Mouse (Mus musculus) heart, embryonic 16.5 days (tissue): Measurements from ENCODE around the gene Ubxn2a. TPM values are rescaled to one million over a fixed set of nuclear protein-coding genes. Genes with fewer than 3 reads are reported as not detected.
"Not testable (repeated sequence)": the region's sequence is repeated elsewhere in the genome, so short reads cannot be mapped to it uniquely, and the experiment has no call there.

Experiments used
- ATAC-seq: fragments of 200-750 bp; cut with Nextera tagmentation; replicated peaks from 2 replicates; pipeline ENCODE4 v1.8.0; 2017; ENCODE audit warnings: moderate number of reproducible peaks; ENCODE audit not compliant: insufficient read depth, low FRiP score; ENCODE audit errors: extremely low read depth
- H3K27ac ChIP-seq: fragments of 300-500 bp; sonication (generic); 2 replicates; pipeline ENCODE4 v1.5.1; 2014; ENCODE audit warnings: mild to moderate bottlenecking, low read length, control low read depth, moderate library complexity
- H3K27me3 ChIP-seq: fragments of 300-500 bp; sonication (generic); 2 replicates; pipeline ENCODE4 v1.6.1; 2014; ENCODE audit warnings: low read length, mixed read lengths; ENCODE audit not compliant: control insufficient read depth, insufficient read depth
- H3K36me3 ChIP-seq: fragments of 300-500 bp; sonication (generic); 2 replicates; pipeline ENCODE4 v1.6.1; 2014; ENCODE audit not compliant: control insufficient read depth, insufficient read depth
- H3K4me1 ChIP-seq: fragments of 300-500 bp; sonication (generic); 2 replicates; pipeline ENCODE4 v1.6.1; 2014; ENCODE audit warnings: low read length, mixed read lengths; ENCODE audit not compliant: control insufficient read depth, insufficient read depth
- H3K4me2 ChIP-seq: fragments of 300-500 bp; sonication (generic); 2 replicates; pipeline ENCODE4 v1.6.1; 2014; ENCODE audit warnings: low read depth, mild to moderate bottlenecking, control low read depth, low read length
- H3K4me3 ChIP-seq: fragments of 300-500 bp; sonication (generic); 2 replicates; pipeline ENCODE4 v1.5.1; 2014; ENCODE audit warnings: mild to moderate bottlenecking, control low read depth, low read length
- H3K9ac ChIP-seq: fragments of 300-500 bp; sonication (generic); 2 replicates; pipeline ENCODE4 v1.6.1; 2014; ENCODE audit warnings: low read length, control low read depth
- H3K9me3 ChIP-seq: fragments of 300-500 bp; sonication (generic); replicated peaks from 2 replicates; pipeline ENCODE4 v1.6.1; 2016; ENCODE audit warnings: low read length; ENCODE audit not compliant: control insufficient read depth
- WGBS: fragments of 180-500 bp; shearing (Covaris S2); extraction: QIAGEN DNeasy Blood & Tissue Kit; methylation state at CpG from one replicate; pipeline ENCODE4 v1.1.7; 2014; 5-methylcytosine and 5-hydroxymethylcytosine counted together
- polyA plus RNA-seq: library from polyadenylated mRNA; unstranded; fragments of >200 nt; fragmentation: Nextera tagmentation; extraction: Ambion mirVana; gene quantifications from 2 replicates; pipeline ENCODE4 v1.2.1, GENCODE M21; 2015

Gene Ubxn2a
- polyA plus RNA-seq, 1 experiment from 2014 or later = 32.7 TPM

- Histone ChIP-seq H3K27me3 (no peaks in the 10 kb centered on the region), H3K9me3 (no peaks in the 10 kb centered on the region), H3K4me2 (no peak overlapping the region), H3K4me1 (peaks cover 6% of the 10 kb centered on the region), H3K36me3 (no peaks in the 10 kb centered on the region), H3K27ac (no peak overlapping the region), H3K4me3 (no peak overlapping the region), H3K9ac (no peak overlapping the region)
- WGBS = 62% methylated on average over 3 of the region's 3 CpGs
- no peak for ATAC-seq
These were observed 6.9 kb upstream of the Ubxn2a start for GRCm38 (mm10) chr12:4914441-4914840.

DNA sequence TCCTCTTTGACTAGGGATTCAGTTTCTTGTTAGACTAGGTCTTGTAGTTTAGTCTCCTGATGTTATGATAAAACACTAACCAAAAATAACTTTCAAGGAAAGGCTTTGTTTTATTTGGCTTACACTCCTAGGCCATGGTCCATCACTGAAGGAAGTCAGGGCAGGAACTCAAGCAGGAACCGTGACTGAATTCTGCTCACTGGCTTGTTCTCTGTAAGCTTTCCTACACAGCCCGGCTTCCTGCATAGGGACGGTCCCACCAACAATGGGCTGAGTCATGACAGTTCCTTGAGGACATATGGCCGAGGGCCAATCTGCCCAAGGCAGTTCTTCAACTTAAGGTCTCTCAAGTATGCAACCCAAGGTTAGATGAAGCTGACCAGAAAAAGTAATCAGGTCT, 4.2 kb upstream of the Ubxn2a start:
- no peaks in the 10 kb centered on the region for H3K9me3 ChIP-seq
- WGBS = 68% methylated on average over 4 of the region's 4 CpGs
- peaks cover 2% of the 10 kb centered on the region; the same call in 1 of the 2 replicates for H3K4me1 ChIP-seq
- no peak overlapping the region for H3K4me2 ChIP-seq
- H3K9ac ChIP-seq = no peak overlapping the region
- H3K36me3 ChIP-seq = no peaks in the 10 kb centered on the region
- H3K4me3 ChIP-seq = no peak overlapping the region
- H3K27me3 ChIP-seq = no peaks in the 10 kb centered on the region
- H3K27ac ChIP-seq = no peak overlapping the region
- no peak for ATAC-seq

DNA sequence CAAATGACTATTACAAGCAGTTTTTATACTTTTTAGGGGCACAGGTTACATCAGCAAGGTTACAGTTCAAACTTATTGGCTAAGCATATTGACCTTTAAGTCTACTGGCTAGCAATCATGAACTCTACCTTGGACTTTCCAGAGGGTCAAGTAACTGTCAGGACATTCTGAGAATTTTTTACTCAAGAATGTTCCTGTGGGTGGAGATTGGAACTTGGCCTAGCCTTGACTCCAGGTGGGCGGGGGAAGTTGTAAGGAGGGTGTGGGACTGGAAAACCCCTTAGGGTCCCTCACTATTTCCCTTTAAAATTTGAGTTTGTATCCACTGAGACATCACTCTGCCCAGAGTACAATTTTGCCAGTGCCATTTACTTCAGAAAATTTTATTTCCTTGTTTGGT, 3.0 kb upstream of the Ubxn2a start:
- not testable (repeated sequence) for ATAC-seq, H3K36me3 ChIP-seq, H3K9ac ChIP-seq, H3K9me3 ChIP-seq, H3K27ac ChIP-seq, H3K4me3 ChIP-seq, H3K4me1 ChIP-seq, H3K27me3 ChIP-seq, H3K4me2 ChIP-seq
- WGBS = 85% methylated on average over 1 of the region's 1 CpGs

GRCm38 (mm10) chr12:4908391-4908790, 886 bp upstream of the Ubxn2a start:
- no peaks in the 10 kb centered on the region for H3K27me3 ChIP-seq
- no peak overlapping the region for H3K27ac ChIP-seq
- no peak overlapping the region for H3K4me3 ChIP-seq
- no peaks in the 10 kb centered on the region for H3K9me3 ChIP-seq
- H3K9ac ChIP-seq = no peak overlapping the region
- no peak for ATAC-seq
- no peaks in the 10 kb centered on the region for H3K4me1 ChIP-seq
- WGBS = 89% methylated on average over 7 of the region's 7 CpGs
- H3K36me3 ChIP-seq = no peaks in the 10 kb centered on the region
- H3K4me2 ChIP-seq = no peak overlapping the region

DNA sequence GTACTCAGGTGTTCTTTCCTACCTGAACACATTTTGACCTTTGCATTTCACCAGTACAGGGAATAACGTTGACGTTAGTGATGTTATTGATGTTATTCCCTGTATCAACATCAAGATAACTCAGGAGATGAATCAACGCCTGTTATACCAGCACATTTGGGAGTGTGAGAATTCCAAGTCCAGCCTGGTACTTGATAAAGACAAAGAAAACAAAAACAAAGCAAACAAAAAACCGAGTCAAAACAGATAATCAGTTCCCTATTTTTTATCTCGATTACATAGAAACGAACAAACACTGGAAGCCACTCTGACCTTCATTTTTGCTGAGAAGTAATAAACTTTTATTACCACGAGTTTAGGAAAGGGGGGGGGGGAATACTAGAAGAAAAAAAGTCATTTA, 1.0 kb downstream of the Ubxn2a start:
- Histone ChIP-seq H3K9ac (peak overlapping the region; percentile 96), H3K4me1 (no peaks in the 10 kb centered on the region), H3K4me3 (peak overlapping the region; percentile 90), H3K9me3 (no peaks in the 10 kb centered on the region), H3K27me3 (no peaks in the 10 kb centered on the region), H3K27ac (no peak overlapping the region; the same call in 1 of the 2 replicates), H3K4me2 (peak overlapping the region; percentile 87), H3K36me3 (0 out of 2 replicates have a peak, but pooled peaks cover under 1% of the 10 kb centered on the region)
- WGBS = 47% methylated on average over 7 of the region's 7 CpGs
- no peak for ATAC-seq

DNA sequence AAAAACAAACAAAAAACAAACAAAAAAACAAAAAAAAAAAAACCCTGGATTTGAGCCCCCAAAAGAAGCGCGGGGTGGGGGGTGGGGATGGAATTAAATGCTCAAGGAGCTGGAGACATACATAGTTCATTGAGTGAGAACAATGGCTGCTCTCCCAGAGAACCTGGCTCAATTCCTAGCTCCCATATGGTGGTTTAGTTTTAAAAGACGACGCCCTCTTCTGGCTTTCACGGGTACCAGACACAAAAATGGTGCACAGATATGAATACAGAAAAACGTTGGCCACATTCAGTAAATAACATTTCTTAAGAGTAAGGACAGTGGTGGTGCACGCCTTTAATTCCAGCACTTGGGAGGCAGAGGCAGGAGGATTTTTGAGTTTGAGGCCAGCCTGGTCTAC, 1.6 kb downstream of the Ubxn2a start:
- Histone ChIP-seq H3K36me3 (0 out of 2 replicates have a peak, but pooled peaks cover 2% of the 10 kb centered on the region), H3K4me1 (no peaks in the 10 kb centered on the region), H3K27me3 (no peaks in the 10 kb centered on the region), H3K4me3 (no peak overlapping the region), H3K9me3 (no peaks in the 10 kb centered on the region), H3K9ac (no peak overlapping the region), H3K4me2 (no peak overlapping the region), H3K27ac (no peak overlapping the region)
- ATAC-seq = no peak
- 79% methylated on average over 7 of the region's 7 CpGs for WGBS

DNA sequence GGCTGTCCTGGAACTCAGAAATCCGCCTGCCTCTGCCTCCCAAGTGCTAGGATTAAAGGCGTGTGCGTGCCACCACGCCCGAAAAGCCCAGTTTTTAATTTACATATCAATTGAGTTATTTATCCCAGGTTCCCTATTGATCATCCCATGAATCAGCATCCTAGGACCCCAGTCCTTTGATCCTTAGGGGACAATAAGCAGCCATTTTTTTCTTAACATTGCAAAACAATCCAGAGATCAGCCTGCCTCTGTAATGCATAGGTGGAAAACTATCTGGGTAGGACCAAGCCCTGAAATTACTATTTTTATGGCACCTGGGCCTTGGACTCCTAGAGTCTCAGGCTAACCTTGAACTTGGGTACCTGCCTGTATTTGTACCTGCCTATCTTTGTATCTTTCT, 9.5 kb downstream of the Ubxn2a start:
- H3K4me2 ChIP-seq = no peak overlapping the region
- no peaks in the 10 kb centered on the region for H3K9me3 ChIP-seq
- H3K4me1 ChIP-seq = no peaks in the 10 kb centered on the region
- no peak overlapping the region for H3K27ac ChIP-seq
- 95% methylated on average over 5 of the region's 5 CpGs for WGBS
- no peak overlapping the region for H3K9ac ChIP-seq
- H3K27me3 ChIP-seq = no peaks in the 10 kb centered on the region
- ATAC-seq = no peak
- no peak overlapping the region for H3K4me3 ChIP-seq
- peaks cover 4% of the 10 kb centered on the region; the same call in 1 of the 2 replicates for H3K36me3 ChIP-seq

GRCm38 (mm10) chr12:4889891-4890290, 17.6 kb downstream of the Ubxn2a start:
- no peak overlapping the region for H3K27ac ChIP-seq
- no peak for ATAC-seq
- 87% methylated on average over 1 of the region's 1 CpGs for WGBS

DNA sequence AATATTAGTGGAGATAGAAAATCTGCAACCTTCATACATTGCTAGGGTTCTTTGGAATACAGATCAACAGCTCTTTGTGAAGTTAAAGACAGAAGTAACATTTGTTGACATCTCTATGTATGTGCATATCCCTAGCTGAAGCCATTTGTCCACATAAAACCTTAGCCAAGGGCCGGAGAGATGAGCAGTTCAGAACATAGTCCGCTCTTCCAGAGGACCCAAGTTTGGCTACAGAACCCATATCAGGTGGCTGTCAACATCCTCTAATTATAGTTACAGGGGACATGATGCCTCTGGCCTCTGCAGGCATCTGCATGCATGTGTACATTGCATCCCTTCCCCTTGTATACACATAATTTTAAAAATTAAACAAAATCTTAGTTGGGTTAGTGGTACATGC, 18.3 kb downstream of the Ubxn2a start:
- H3K27me3 ChIP-seq = no peaks in the 10 kb centered on the region
- H3K4me3 ChIP-seq = no peak overlapping the region
- H3K4me2 ChIP-seq = no peak overlapping the region
- no peak overlapping the region for H3K27ac ChIP-seq
- H3K9ac ChIP-seq = no peak overlapping the region
- ATAC-seq = no peak
- H3K36me3 ChIP-seq = peaks cover 3% of the 10 kb centered on the region; the same call in 1 of the 2 replicates
- 0 out of 2 replicates have a peak, but pooled peaks cover 4% of the 10 kb centered on the region for H3K4me1 ChIP-seq
- WGBS = 52% methylated on average over 2 of the region's 2 CpGs
- H3K9me3 ChIP-seq = no peaks in the 10 kb centered on the region

More at GRCm38 (mm10) chr12:4889891-4890290, 17.6 kb downstream of the Ubxn2a start:
- no peak overlapping the region for H3K9ac ChIP-seq
- peaks cover 3% of the 10 kb centered on the region; the same call in 1 of the 2 replicates for H3K36me3 ChIP-seq
- H3K4me2 ChIP-seq = no peak overlapping the region
- H3K27me3 ChIP-seq = no peaks in the 10 kb centered on the region
- H3K4me3 ChIP-seq = no peak overlapping the region
- 0 out of 2 replicates have a peak, but pooled peaks cover 4% of the 10 kb centered on the region for H3K4me1 ChIP-seq
- H3K9me3 ChIP-seq = no peaks in the 10 kb centered on the region
